Mouse (Mus musculus): ENCODE measurements at regions not wholly inside any gene's neighbourhood (a gene's known extent, or its start where the extent isn't known, plus 50 kb on each side); places are given as distances from the start of the nearest gene placed in this dataset.

DNA sequence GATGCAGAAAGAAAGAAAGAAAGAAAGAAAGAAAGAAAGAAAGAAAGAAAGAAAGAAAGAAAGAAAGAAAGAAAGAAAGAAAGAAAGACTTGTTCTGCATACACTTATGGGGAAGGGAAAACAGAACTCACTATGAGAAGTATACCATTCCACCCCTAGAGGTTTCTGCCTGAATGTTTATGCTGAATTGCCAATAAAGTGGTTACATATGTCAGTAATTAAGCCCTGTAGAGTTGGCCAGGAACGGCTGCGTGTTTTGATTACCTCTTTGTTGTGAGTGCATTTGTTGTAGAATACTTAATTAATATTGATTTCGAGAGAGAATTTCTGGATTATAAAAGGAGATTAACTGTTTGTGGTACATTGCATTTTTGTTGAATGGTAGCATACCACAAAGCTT is 224.0 kb upstream of the Krr1 start:
- H3K9me3 ChIP-seq (ENCODE audit: control insufficient read depth), result no peaks in the 10 kb centered on the region
- no peaks in the 10 kb centered on the region for H3K36me3 ChIP-seq (ENCODE audit: control insufficient read depth, insufficient read depth)
- no peak for ATAC-seq
- no peak overlapping the region for H3K9ac ChIP-seq (ENCODE audit: low read depth, low read length)
- TF ChIP-seq CTCF (IDR thresholded peaks at IDR 0.05; ENCODE audit: low read depth), result no peak
- H3K27me3 ChIP-seq (replicated peaks; ENCODE audit: control insufficient read depth, insufficient read depth, low read length), result no peaks in the 10 kb centered on the region
- no peak overlapping the region for H3K27ac ChIP-seq (ENCODE audit: low read depth, low read length)
- H3K4me1 ChIP-seq (replicated peaks; ENCODE audit: control insufficient read depth, insufficient read depth, low read length), result no peaks in the 10 kb centered on the region
- no peak overlapping the region for H3K4me3 ChIP-seq (ENCODE audit: low read depth, low read length)
- no peak overlapping the region for H3K4me2 ChIP-seq (replicated peaks; ENCODE audit: low read depth)
- whole genome bisulfite sequencing, result 61% methylated on average over 3 of the region's 3 CpGs

GRCm38 (mm10) chr10:111753646-111754045 is 218.8 kb upstream of the Krr1 start:
- no peak for ATAC-seq
- WGBS, result 89% methylated on average over 2 of the region's 2 CpGs
- H3K4me2 ChIP-seq (replicated peaks; ENCODE audit: low read depth), result no peak overlapping the region

DNA sequence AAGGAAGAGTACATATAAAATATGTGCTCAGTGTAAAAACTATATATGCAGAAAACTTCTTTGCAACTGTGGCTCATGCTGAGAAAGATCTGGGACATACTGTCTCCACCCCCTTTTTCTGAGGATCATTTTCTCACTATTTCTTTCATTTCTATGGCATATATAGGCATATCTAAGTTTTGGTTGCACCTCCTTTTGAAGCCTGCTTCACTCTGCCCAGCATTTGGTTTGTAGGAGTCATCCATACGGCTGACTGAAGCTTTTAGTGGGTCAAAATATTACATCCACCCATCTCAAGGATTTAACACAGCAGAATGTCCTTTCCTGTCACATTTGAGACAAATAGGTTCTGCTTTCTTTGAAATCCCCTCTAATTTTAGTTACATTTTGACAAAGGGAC is 216.5 kb upstream of the Krr1 start:
- WGBS, result 38% methylated on average over 1 of the region's 1 CpGs
- Histone ChIP-seq H3K27ac (ENCODE audit: low read depth, low read length) (no peak overlapping the region), H3K9ac (ENCODE audit: low read depth, low read length) (no peak overlapping the region), H3K4me3 (ENCODE audit: low read depth, low read length) (no peak overlapping the region), H3K36me3 (ENCODE audit: control insufficient read depth, insufficient read depth) (no peaks in the 10 kb centered on the region), H3K9me3 (ENCODE audit: control insufficient read depth) (no peaks in the 10 kb centered on the region), H3K4me1 (replicated peaks; ENCODE audit: control insufficient read depth, insufficient read depth, low read length) (no peaks in the 10 kb centered on the region; the same call in 1 of the 2 replicates), H3K27me3 (replicated peaks; ENCODE audit: control insufficient read depth, insufficient read depth, low read length) (no peaks in the 10 kb centered on the region), H3K4me2 (replicated peaks; ENCODE audit: low read depth) (no peak overlapping the region)
- no peak for TF ChIP-seq CTCF (IDR thresholded peaks at IDR 0.05; ENCODE audit: low read depth)
- ATAC-seq, result no peak

More at GRCm38 (mm10) chr10:111753646-111754045, 218.8 kb upstream of the Krr1 start:
- no peak overlapping the region for H3K27ac ChIP-seq (ENCODE audit: low read depth, low read length)
- no peak overlapping the region for H3K9ac ChIP-seq (ENCODE audit: low read depth, low read length)
- no peaks in the 10 kb centered on the region for H3K36me3 ChIP-seq (ENCODE audit: control insufficient read depth, insufficient read depth)
- no peak for TF ChIP-seq CTCF (IDR thresholded peaks at IDR 0.05; ENCODE audit: low read depth)
- no peaks in the 10 kb centered on the region; the same call in 1 of the 2 replicates for H3K4me1 ChIP-seq (replicated peaks; ENCODE audit: control insufficient read depth, insufficient read depth, low read length)
- H3K27me3 ChIP-seq (replicated peaks; ENCODE audit: control insufficient read depth, insufficient read depth, low read length), result no peaks in the 10 kb centered on the region
- H3K9me3 ChIP-seq (ENCODE audit: control insufficient read depth), result no peaks in the 10 kb centered on the region
- no peak overlapping the region for H3K4me3 ChIP-seq (ENCODE audit: low read depth, low read length)

GRCm38 (mm10) chr10:111756528-111756927 is 215.9 kb upstream of the Krr1 start:
- WGBS, result 40% methylated on average over 5 of the region's 5 CpGs
- Histone ChIP-seq H3K36me3 (ENCODE audit: control insufficient read depth, insufficient read depth) (no peaks in the 10 kb centered on the region), H3K9me3 (ENCODE audit: control insufficient read depth) (no peaks in the 10 kb centered on the region), H3K4me3 (ENCODE audit: low read depth, low read length) (no peak overlapping the region), H3K27ac (ENCODE audit: low read depth, low read length) (no peak overlapping the region), H3K4me2 (replicated peaks; ENCODE audit: low read depth) (peak overlapping the region; percentile 21; the same call in 1 of the 2 replicates), H3K4me1 (replicated peaks; ENCODE audit: control insufficient read depth, insufficient read depth, low read length) (no peaks in the 10 kb centered on the region; the same call in 1 of the 2 replicates), H3K27me3 (replicated peaks; ENCODE audit: control insufficient read depth, insufficient read depth, low read length) (no peaks in the 10 kb centered on the region), H3K9ac (ENCODE audit: low read depth, low read length) (no peak overlapping the region)
- no peak for TF ChIP-seq CTCF (IDR thresholded peaks at IDR 0.05; ENCODE audit: low read depth)
- no peak for ATAC-seq

- no peaks in the 10 kb centered on the region for H3K9me3 ChIP-seq (ENCODE audit: control insufficient read depth)
- H3K36me3 ChIP-seq (ENCODE audit: control insufficient read depth, insufficient read depth), result no peaks in the 10 kb centered on the region
- H3K27me3 ChIP-seq (replicated peaks; ENCODE audit: control insufficient read depth, insufficient read depth, low read length), result no peaks in the 10 kb centered on the region
- H3K4me2 ChIP-seq (replicated peaks; ENCODE audit: low read depth), result no peak overlapping the region
- no peak overlapping the region for H3K4me3 ChIP-seq (ENCODE audit: low read depth, low read length)
- no peaks in the 10 kb centered on the region; the same call in 1 of the 2 replicates for H3K4me1 ChIP-seq (replicated peaks; ENCODE audit: control insufficient read depth, insufficient read depth, low read length)
- no peak overlapping the region for H3K27ac ChIP-seq (ENCODE audit: low read depth, low read length)
- no peak for ATAC-seq
- 88% methylated on average over 7 of the region's 7 CpGs for WGBS
- H3K9ac ChIP-seq (ENCODE audit: low read depth, low read length), result no peak overlapping the region
- TF ChIP-seq CTCF (IDR thresholded peaks at IDR 0.05; ENCODE audit: low read depth), result no peak
Observed at GRCm38 (mm10) chr10:111757689-111758088, 214.8 kb upstream of the Krr1 start.

- no peak overlapping the region for H3K4me2 ChIP-seq (replicated peaks; ENCODE audit: low read depth)
- TF ChIP-seq CTCF (IDR thresholded peaks at IDR 0.05; ENCODE audit: low read depth), result no peak
- no peaks in the 10 kb centered on the region for H3K9me3 ChIP-seq (ENCODE audit: control insufficient read depth)
- 56% methylated on average over 3 of the region's 3 CpGs for WGBS
- no peaks in the 10 kb centered on the region for H3K36me3 ChIP-seq (ENCODE audit: control insufficient read depth, insufficient read depth)
- H3K4me1 ChIP-seq (replicated peaks; ENCODE audit: control insufficient read depth, insufficient read depth, low read length), result no peaks in the 10 kb centered on the region; the same call in 1 of the 2 replicates
- no peak for ATAC-seq
- no peak overlapping the region for H3K9ac ChIP-seq (ENCODE audit: low read depth, low read length)
- H3K27me3 ChIP-seq (replicated peaks; ENCODE audit: control insufficient read depth, insufficient read depth, low read length), result no peaks in the 10 kb centered on the region
- H3K4me3 ChIP-seq (ENCODE audit: low read depth, low read length), result no peak overlapping the region
- no peak overlapping the region for H3K27ac ChIP-seq (ENCODE audit: low read depth, low read length)
Observed at GRCm38 (mm10) chr10:111759505-111759904, 213.0 kb upstream of the Krr1 start.
